Mouse (Mus musculus) erythroblast, adult 5-6 weeks (primary cell): ENCODE data around the gene Gng12. TPM values are rescaled to one million over a fixed set of nuclear protein-coding genes. Genes with fewer than 3 reads are reported as not detected.

Experiments used
- ATAC-seq: replicated peaks from 2 replicates; pipeline ENCODE4 v1.8.0; 2016; ENCODE audit warnings: moderate number of reproducible peaks, mild to moderate bottlenecking, moderate TSS enrichment, inconsistent platforms; ENCODE audit not compliant: poor library complexity, low FRiP score, severe bottlenecking
- total RNA-seq, 2 experiments: library from RNA; stranded (forward) in 1 of 2; stranded (reverse) in 1 of 2; fragments of 150-400 nt in 1 of 2; fragments of 200-764, 138-1000 nt in 1 of 2; gene quantifications; 2 replicates each; pipeline versions ENCODE4 v1.2.3 to v1.2.4; 2015 to 2017; ENCODE audit warnings: low replicate concordance in 2 of 2

Gng12 gene
- total RNA-seq, 2 experiments from 2014 or later: 8.5 to 39.2 TPM

- ATAC-seq: peak; percentile 81
Measured at GRCm38 (mm10) chr6:67036837-67037628, 140.8 kb downstream of the Gng12 start, which contains the start of gene Gadd45a. Gene Gadd45a, minus strand, starts transcription at chr6:67037457.

GRCm38 (mm10) chr6:67038964-67039363, 142.8 kb downstream of the Gng12 start:
- ATAC-seq: no peak

- ATAC-seq: no peak
Measured at GRCm38 (mm10) chr6:67040904-67041410, 144.8 kb downstream of the Gng12 start.

- ATAC-seq: no peak
Measured at GRCm38 (mm10) chr6:67045424-67045823, 149.2 kb downstream of the Gng12 start.

- peak; percentile 60 for ATAC-seq
Measured at GRCm38 (mm10) chr6:67046937-67047336, 150.7 kb downstream of the Gng12 start.

GRCm38 (mm10) chr6:67048052-67048691, 152.0 kb downstream of the Gng12 start:
- no peak for ATAC-seq

GRCm38 (mm10) chr6:67048880-67049694, 152.9 kb downstream of the Gng12 start:
- ATAC-seq: no peak

GRCm38 (mm10) chr6:67049695-67050038, 153.5 kb downstream of the Gng12 start:
- 0 out of 2 replicates have a peak, but pooled peaks have one; percentile 9 for ATAC-seq

- ATAC-seq: peak; percentile 67
Measured at GRCm38 (mm10) chr6:67050063-67050462, 153.9 kb downstream of the Gng12 start.

- peak; percentile 41 for ATAC-seq
Measured at GRCm38 (mm10) chr6:67056108-67056888, 160.1 kb downstream of the Gng12 start.

- peak; percentile 17 for ATAC-seq
Measured at GRCm38 (mm10) chr6:67056889-67057564, 160.8 kb downstream of the Gng12 start.

- ATAC-seq: peak; percentile 53
Measured at GRCm38 (mm10) chr6:67057574-67057973, 161.4 kb downstream of the Gng12 start.

- peak; percentile 90 for ATAC-seq
Measured at GRCm38 (mm10) chr6:67057991-67058696, 161.9 kb downstream of the Gng12 start.

GRCm38 (mm10) chr6:67060057-67060456, 163.9 kb downstream of the Gng12 start:
- ATAC-seq: no peak

GRCm38 (mm10) chr6:67069219-67069762, 173.1 kb downstream of the Gng12 start:
- ATAC-seq: no peak

- ATAC-seq: no peak
Measured at GRCm38 (mm10) chr6:67069800-67070315, 173.7 kb downstream of the Gng12 start.
